Mouse (Mus musculus) liver, embryonic 12.5 days (tissue): ENCODE measurements around the gene Tmx4. TPM values are rescaled to one million over a fixed set of nuclear protein-coding genes. Genes with fewer than 3 reads are reported as not detected.
"Not testable (repeated sequence)": the region's sequence is repeated elsewhere in the genome, so short reads cannot be mapped to it uniquely, and the experiment has no call there.

Experiments
- ATAC-seq: fragments of 200-750 bp; cut with Nextera tagmentation; 2 replicates; pipeline ENCODE4 v1.8.0; 2017; ENCODE audit warnings: moderate number of reproducible peaks, mild to moderate bottlenecking, moderate library complexity
- H3K27ac ChIP-seq: fragments of 300-500 bp; sonication (generic); 2 replicates; pipeline ENCODE4 v1.5.1; 2016; ENCODE audit warnings: mild to moderate bottlenecking
- H3K27me3 ChIP-seq: fragments of 300-500 bp; sonication (generic); replicated peaks from 2 replicates; pipeline ENCODE4 v1.6.1; 2016; ENCODE audit warnings: mild to moderate bottlenecking, moderate library complexity
- H3K36me3 ChIP-seq: fragments of 300-500 bp; sonication (generic); 2 replicates; pipeline ENCODE4 v1.6.1; 2016; ENCODE audit warnings: mild to moderate bottlenecking, moderate library complexity
- H3K4me1 ChIP-seq: fragments of 300-500 bp; sonication (generic); 2 replicates; pipeline ENCODE4 v1.6.1; 2016
- H3K4me2 ChIP-seq: fragments of 300-500 bp; sonication (generic); 2 replicates; pipeline ENCODE4 v1.6.1; 2016; ENCODE audit warnings: mild to moderate bottlenecking, moderate library complexity
- H3K4me3 ChIP-seq: fragments of 300-500 bp; sonication (generic); 2 replicates; pipeline ENCODE4 v1.5.1; 2016; ENCODE audit warnings: mild to moderate bottlenecking, moderate library complexity
- H3K9ac ChIP-seq: fragments of 300-500 bp; sonication (generic); 2 replicates; pipeline ENCODE4 v1.6.1; 2016; ENCODE audit warnings: mild to moderate bottlenecking, moderate library complexity
- H3K9me3 ChIP-seq: fragments of 300-500 bp; sonication (generic); replicated peaks from 2 replicates; pipeline ENCODE4 v1.6.1; 2016; ENCODE audit warnings: mild to moderate bottlenecking, moderate library complexity
- WGBS: fragments of 180-500 bp; shearing (Covaris S2); methylation state at CpG from one replicate; pipeline ENCODE4 v1.1.7; 2016; ENCODE audit not compliant: insufficient replicate concordance; 5-methylcytosine and 5-hydroxymethylcytosine counted together
- polyA plus RNA-seq: library from polyadenylated mRNA; unstranded; fragments of >200 nt; fragmentation: Nextera tagmentation; extraction: Ambion mirVana; gene quantifications from 2 replicates; pipeline ENCODE4 v1.2.1, GENCODE M21; 2016

The Tmx4 gene
- polyA plus RNA-seq, 1 experiment from 2014 or later, result 10.8 TPM

- no peak for ATAC-seq
- 34% methylated on average over 3 of the region's 3 CpGs for WGBS
- Histone ChIP-seq H3K9ac (no peak overlapping the region), H3K4me3 (no peak overlapping the region), H3K9me3 (no peaks in the 10 kb centered on the region), H3K27me3 (no peaks in the 10 kb centered on the region), H3K4me1 (peaks cover 36% of the 10 kb centered on the region), H3K36me3 (no peaks in the 10 kb centered on the region), H3K4me2 (no peak overlapping the region), H3K27ac (no peak overlapping the region)
Observed at GRCm38 (mm10) chr2:134645752-134646151, 1.8 kb upstream of the Tmx4 start.

GRCm38 (mm10) chr2:134645166-134645565 is 1.2 kb upstream of the Tmx4 start:
- Histone ChIP-seq H3K9me3 (no peaks in the 10 kb centered on the region), H3K4me3 (no peak overlapping the region), H3K27ac (no peak overlapping the region), H3K4me2 (no peak overlapping the region), H3K27me3 (no peaks in the 10 kb centered on the region), H3K9ac (no peak overlapping the region), H3K4me1 (peaks cover 36% of the 10 kb centered on the region), H3K36me3 (no peaks in the 10 kb centered on the region)
- 52% methylated on average over 4 of the region's 4 CpGs for WGBS
- no peak for ATAC-seq

- Histone ChIP-seq H3K4me2 (peak overlapping the region; percentile 89), H3K9ac (no peak overlapping the region), H3K4me1 (peaks cover 36% of the 10 kb centered on the region), H3K9me3 (no peaks in the 10 kb centered on the region), H3K4me3 (peak overlapping the region; percentile 81; the same call in 1 of the 2 replicates), H3K36me3 (peaks cover 3% of the 10 kb centered on the region), H3K27ac (peak overlapping the region; percentile 100; the same call in 1 of the 2 replicates), H3K27me3 (no peaks in the 10 kb centered on the region)
- ATAC-seq, result peak; percentile 0; the same call in 1 of the 2 replicates
- 38% methylated on average over 6 of the region's 6 CpGs for WGBS
Observed at GRCm38 (mm10) chr2:134644301-134644912, 462 bp upstream of the Tmx4 start.

DNA sequence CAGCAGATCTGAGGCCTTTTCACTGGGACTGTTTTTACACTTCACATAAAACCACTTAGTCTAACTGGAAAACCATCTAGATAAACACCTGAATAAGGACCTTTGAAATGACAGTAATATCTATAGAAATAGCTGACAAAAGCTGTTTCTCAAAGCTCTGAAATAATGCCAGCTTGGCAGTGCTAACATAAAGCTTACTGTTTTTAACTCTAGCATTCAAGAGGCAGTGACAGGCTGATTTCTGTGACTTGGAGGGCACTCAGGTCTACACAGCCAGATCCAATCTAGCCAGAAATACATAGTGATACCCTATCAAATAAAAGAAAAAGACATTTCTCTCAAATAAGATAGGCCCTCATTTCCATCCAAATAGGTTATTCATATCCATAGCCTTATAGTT is 1.6 kb downstream of the Tmx4 start:
- Histone ChIP-seq H3K4me2 (peak overlapping the region; percentile 89), H3K9ac (peak overlapping the region; percentile 31; the same call in 1 of the 2 replicates), H3K36me3 (peaks cover 10% of the 10 kb centered on the region), H3K4me1 (peaks cover 36% of the 10 kb centered on the region), H3K27ac (no peak overlapping the region), H3K27me3 (no peaks in the 10 kb centered on the region), H3K4me3 (peak overlapping the region; percentile 81; the same call in 1 of the 2 replicates), H3K9me3 (no peaks in the 10 kb centered on the region)
- no peak for ATAC-seq

- ATAC-seq, result no peak
- no peak overlapping the region for H3K9ac ChIP-seq
- H3K27ac ChIP-seq, result no peak overlapping the region
- H3K27me3 ChIP-seq, result no peaks in the 10 kb centered on the region
- H3K4me1 ChIP-seq, result peaks cover 36% of the 10 kb centered on the region
- WGBS, result 85% methylated on average over 5 of the region's 5 CpGs
- no peak overlapping the region for H3K4me3 ChIP-seq
- no peaks in the 10 kb centered on the region for H3K9me3 ChIP-seq
- peaks cover 10% of the 10 kb centered on the region for H3K36me3 ChIP-seq
- no peak overlapping the region for H3K4me2 ChIP-seq
Observed at GRCm38 (mm10) chr2:134641372-134641771, 2.6 kb downstream of the Tmx4 start.

- H3K27ac ChIP-seq, result no peak overlapping the region
- ATAC-seq, result no peak
- H3K36me3 ChIP-seq, result peaks cover 10% of the 10 kb centered on the region
- no peak overlapping the region for H3K9ac ChIP-seq
- WGBS, result 70% methylated on average over 1 of the region's 1 CpGs
- H3K4me2 ChIP-seq, result no peak overlapping the region
- H3K27me3 ChIP-seq, result no peaks in the 10 kb centered on the region
- H3K9me3 ChIP-seq, result no peaks in the 10 kb centered on the region
- peaks cover 33% of the 10 kb centered on the region for H3K4me1 ChIP-seq
- H3K4me3 ChIP-seq, result no peak overlapping the region
Observed at GRCm38 (mm10) chr2:134640398-134640797, 3.5 kb downstream of the Tmx4 start.

DNA sequence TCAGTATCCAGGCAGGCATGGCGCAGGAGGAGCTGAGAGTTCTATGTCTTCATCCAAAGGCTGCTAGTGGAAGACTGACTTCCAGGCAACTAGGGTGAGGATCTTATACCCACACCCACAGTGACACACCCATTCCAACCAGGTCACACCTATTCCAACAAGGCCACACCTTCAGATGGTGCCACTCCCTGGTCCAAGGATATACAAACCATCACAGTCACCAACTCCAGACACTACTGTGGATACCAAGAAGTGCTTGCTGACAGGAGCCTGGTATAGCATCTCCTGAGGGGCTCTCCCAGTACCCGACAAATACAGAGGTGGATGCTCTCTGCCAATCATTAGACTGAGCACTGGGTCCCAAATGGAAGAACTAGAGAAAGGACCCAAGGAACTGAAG is 15.4 kb downstream of the Tmx4 start:
- H3K36me3 ChIP-seq, H3K9me3 ChIP-seq, H3K4me1 ChIP-seq, H3K27ac ChIP-seq, H3K9ac ChIP-seq, H3K4me2 ChIP-seq, H3K4me3 ChIP-seq, H3K27me3 ChIP-seq: not testable (repeated sequence)
- 88% methylated on average over 1 of the region's 2 CpGs for WGBS
- peak; percentile 65; the same call in 1 of the 2 replicates for ATAC-seq

DNA sequence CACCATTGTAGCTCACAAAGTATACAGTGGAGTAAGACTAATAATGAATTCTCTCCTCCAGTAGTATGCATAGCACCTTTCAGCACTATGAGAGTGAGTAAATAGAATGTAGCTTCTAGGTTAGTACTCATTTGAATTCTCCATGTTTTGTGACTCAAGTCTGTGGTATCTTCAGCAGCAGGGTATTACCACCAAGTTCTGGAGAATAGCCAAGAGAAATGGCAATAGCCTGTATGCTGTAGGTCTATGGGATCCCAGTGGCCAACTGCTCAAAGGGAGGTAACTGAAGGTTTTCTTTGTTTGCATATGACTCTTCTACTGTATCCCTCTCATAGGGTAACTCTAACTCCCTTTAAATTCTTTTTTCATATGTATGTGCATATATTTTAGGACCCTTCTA is 39.0 kb downstream of the Tmx4 start:
- no peak overlapping the region for H3K27ac ChIP-seq

DNA sequence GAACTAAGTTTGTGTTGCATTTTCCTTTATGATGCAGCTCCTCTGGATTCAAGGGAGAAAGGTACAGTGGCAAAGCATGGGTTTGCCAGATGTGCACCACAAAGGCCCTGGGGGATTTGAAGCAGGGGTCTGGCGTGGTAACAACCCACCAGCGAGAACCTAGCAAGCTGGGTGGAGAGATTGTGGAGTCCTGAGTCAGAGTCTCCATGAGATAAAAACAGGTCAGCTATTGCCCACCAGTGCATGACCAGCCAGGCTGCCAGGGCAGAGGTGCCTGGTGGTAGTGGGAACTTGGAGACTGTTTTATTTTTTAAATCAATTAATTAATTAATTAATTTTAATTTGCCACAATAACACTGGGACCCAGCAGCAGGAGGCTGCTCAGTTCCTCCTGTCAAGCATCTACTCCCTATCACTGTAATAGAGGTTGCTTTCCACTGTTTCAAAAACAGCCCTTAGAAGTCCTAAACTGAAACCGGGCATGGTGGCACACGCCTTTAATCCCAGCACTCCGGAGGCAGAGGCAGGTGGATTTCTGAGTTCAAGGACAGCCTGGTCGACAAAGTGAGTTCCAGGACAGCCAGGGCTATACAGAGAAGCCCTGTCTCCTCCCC is 52.8 kb downstream of the Tmx4 start:
- Histone ChIP-seq H3K27ac (no peak overlapping the region), H3K27me3 (no peaks in the 10 kb centered on the region), H3K9me3 (no peaks in the 10 kb centered on the region), H3K9ac (no peak overlapping the region), H3K4me2 (no peak overlapping the region), H3K36me3 (peaks cover 9% of the 10 kb centered on the region; the same call in 1 of the 2 replicates), H3K4me3 (no peak overlapping the region), H3K4me1 (no peaks in the 10 kb centered on the region)
- WGBS, result 74% methylated on average over 6 of the region's 6 CpGs
- ATAC-seq, result no peak

More for the DNA sequence above, 39.0 kb downstream of the Tmx4 start:
- ATAC-seq, result no peak
- Histone ChIP-seq H3K9me3 (no peaks in the 10 kb centered on the region), H3K4me2 (no peak overlapping the region), H3K27me3 (no peaks in the 10 kb centered on the region), H3K9ac (no peak overlapping the region), H3K4me1 (no peaks in the 10 kb centered on the region), H3K4me3 (no peak overlapping the region), H3K36me3 (peaks cover 5% of the 10 kb centered on the region)

DNA sequence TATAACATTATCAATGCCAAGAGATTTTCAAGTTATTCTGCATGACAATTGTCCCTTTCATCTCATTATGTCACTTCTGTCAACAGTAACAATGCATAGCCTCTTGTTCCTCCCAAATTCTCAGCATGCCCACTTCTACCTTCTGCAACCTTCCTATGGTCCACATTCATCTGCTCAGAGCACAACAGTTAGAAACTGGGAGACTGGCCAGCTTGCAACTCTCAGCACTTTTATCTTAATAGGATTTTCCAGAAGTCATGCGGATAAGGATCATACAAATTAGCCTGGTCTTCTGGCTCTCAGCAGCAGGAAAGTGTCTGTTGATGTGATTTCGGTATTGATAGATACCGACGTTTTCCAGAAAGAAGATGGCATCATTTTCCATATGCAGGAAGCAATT is 58.7 kb downstream of the Tmx4 start:
- Histone ChIP-seq H3K4me3 (no peak overlapping the region), H3K4me2 (no peak overlapping the region), H3K27me3 (no peaks in the 10 kb centered on the region), H3K4me1 (no peaks in the 10 kb centered on the region), H3K27ac (no peak overlapping the region), H3K9me3 (no peaks in the 10 kb centered on the region), H3K9ac (no peak overlapping the region), H3K36me3 (no peaks in the 10 kb centered on the region)
- ATAC-seq, result no peak
- WGBS, result 51% methylated on average over 4 of the region's 4 CpGs

DNA sequence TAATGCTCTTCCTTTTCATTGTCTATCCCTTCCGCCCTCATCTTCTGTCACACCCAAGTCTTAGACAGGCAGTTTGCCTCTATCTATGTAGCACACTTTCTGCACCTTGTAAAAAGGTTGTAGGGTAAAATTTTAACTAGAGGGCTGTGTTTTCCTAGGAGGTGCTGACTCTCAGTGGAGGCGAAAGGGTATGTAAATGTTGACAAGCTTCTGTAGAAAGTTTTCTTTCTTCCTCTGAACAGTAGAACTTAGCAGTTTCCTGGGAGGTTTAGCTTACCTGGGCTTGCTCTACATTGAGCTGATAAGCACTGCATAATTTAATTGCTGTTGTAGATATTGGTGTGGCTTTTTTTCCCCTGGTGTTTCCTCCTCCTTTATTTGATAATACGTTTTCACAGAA is 84.5 kb downstream of the Tmx4 start:
- no peak for ATAC-seq
- Histone ChIP-seq H3K4me3 (no peak overlapping the region), H3K36me3 (no peaks in the 10 kb centered on the region), H3K4me1 (no peaks in the 10 kb centered on the region), H3K9ac (no peak overlapping the region), H3K27ac (no peak overlapping the region), H3K9me3 (peaks cover 9% of the 10 kb centered on the region), H3K27me3 (no peaks in the 10 kb centered on the region), H3K4me2 (no peak overlapping the region)
- 71% methylated on average over 3 of the region's 3 CpGs for WGBS

- Histone ChIP-seq H3K4me1 (no peaks in the 10 kb centered on the region), H3K27ac (no peak within 1 kb of the TSS), H3K27me3 (no peaks in the 10 kb centered on the region), H3K4me2 (no peak within 1 kb of the TSS), H3K4me3 (no peak within 1 kb of the TSS), H3K9ac (no peak within 1 kb of the TSS), H3K36me3 (no peaks in the 10 kb centered on the region), H3K9me3 (no peaks in the 10 kb centered on the region)
- no peak for ATAC-seq
- 68% methylated on average over 8 of the region's 8 CpGs for WGBS
Observed at GRCm38 (mm10) chr2:134554221-134554727, 89.7 kb downstream of the Tmx4 start, which contains the start of gene Hao1. TSS of gene Hao1 (minus strand) at chr2:134554368.
